Mouse (Mus musculus): ENCODE measurements around the gene Polr1e.

GRCm38 (mm10) chr4:45047956-45048355 is 29.6 kb downstream of the Polr1e start:
- TF ChIP-seq POLR2A (IDR thresholded peaks at IDR 0.05; ENCODE audit: low read depth, low read length) (no peak), CTCF (IDR thresholded peaks at IDR 0.05; ENCODE audit: borderline replicate concordance, insufficient read depth, low read length) (no peak)

All from embryonic fibroblast, embryonic 13.5 days (primary cell).